ENCODE assay signal across 15 mouse cellular contexts in genomic region chr13:40469162-40469561, GRCm38 (mm10).
"Had no signal": no experiment of that assay in that cellular context is flagged by ENCODE, and none has a peak within 500 bp of the region (broad histone marks: within the 10 kb centered on the region; RNA-seq: fewer than 3 reads in every experiment).

No protein-coding gene starts in this region.

- DNase-seq: cerebellum, adult 9-10 months; cerebellum, adult 9-11 months; cerebellum, postnatal 10 days; cerebellum, postnatal 14 days; cerebellum, postnatal 25 days; cerebellum, postnatal 36 days; embryo, embryonic 11 days; forebrain, postnatal 0 days; gastrocnemius, adult 2 months; gastrocnemius, postnatal 10 days; gastrocnemius, postnatal 14 days; gastrocnemius, postnatal 25 days; gastrocnemius, postnatal 36 days; heart, adult 18-20 months; heart, adult 2 months had no signal
